Mouse (Mus musculus) heart, postnatal 0 days (tissue): ENCODE measurements around the gene Spata2.

Source experiments
- CTCF ChIP-seq: IDR thresholded peaks from 2 replicates; pipeline ENCODE4 v1.5.1; 2016; ENCODE audit warnings: antibody characterized with exemption, control low read depth, low read depth
- EP300 ChIP-seq: IDR thresholded peaks from 2 replicates; pipeline ENCODE4 v1.6.1; 2016; ENCODE audit warnings: antibody characterized with exemption, low read depth

DNA sequence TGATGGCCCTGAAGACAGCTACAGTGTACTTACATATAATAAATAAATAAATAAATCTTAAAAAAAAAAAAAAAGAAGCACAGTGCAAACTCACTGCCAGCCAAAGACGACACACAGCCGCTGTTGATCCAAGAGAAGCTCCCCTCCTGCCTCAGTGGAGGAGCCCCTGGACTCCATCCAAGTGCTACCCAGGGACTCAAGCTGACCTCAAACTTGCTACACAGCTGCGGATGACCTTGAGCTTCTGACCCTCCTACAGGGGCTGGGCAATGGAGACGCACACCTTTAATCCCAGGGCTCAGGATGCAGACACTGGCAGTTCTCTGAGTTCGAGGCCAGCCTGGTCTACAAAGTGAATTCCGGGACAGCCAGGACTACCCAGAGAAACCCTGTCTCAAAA is 4.7 kb downstream of the Spata2 start:
- TF ChIP-seq CTCF, result no peak
- TF ChIP-seq EP300, result no peak
